Mouse (Mus musculus) kidney, adult 11 months (tissue): Measurements from ENCODE around the gene Lrrc17.

Source experiments
- DNase-seq: peaks from one replicate; pipeline ENCODE4 v3.0.0; 2022

Lrrc17 gene

DNA sequence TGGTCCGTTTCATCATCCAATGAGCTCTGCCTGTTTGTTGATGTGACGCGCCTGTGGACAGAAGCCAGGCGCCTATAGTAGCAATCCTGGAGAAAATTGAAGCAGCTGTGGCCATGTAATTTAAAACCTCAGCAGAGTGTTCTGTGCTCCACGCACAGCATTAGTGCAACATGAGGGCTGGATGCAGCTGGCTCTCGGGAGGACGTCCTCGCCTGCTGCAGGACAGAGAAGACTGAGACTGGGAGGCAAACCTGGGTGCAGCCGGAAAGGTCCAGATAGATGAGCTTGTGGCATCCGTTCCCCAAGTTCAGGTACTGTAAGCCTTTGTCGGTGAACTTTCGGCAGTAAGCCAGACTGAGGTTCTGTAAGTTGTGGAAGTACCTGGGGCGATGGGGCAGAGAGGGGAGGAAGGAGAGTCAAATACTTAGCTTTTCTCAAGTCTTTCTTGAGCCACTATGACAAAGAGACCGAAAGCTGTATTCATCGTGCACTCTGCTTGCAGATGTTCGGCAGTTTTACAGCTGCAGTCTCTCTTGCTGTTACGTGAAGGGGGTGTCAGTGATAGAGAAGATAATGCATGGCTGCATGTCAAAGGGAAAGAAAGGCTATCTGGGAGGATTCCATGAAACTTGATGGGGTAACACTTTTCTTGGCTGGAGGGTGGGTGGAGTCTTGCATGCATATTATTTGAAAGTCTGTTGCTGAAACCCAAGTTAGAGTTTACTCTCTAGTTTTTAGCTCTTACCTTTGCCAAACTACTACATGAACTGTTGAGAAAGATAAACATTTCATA is at the start of gene Lrrc17:
Lrrc17 (plus strand) TSS at position 151 of the 793 bp plus-strand sequence.
- no peak for DNase-seq

DNA sequence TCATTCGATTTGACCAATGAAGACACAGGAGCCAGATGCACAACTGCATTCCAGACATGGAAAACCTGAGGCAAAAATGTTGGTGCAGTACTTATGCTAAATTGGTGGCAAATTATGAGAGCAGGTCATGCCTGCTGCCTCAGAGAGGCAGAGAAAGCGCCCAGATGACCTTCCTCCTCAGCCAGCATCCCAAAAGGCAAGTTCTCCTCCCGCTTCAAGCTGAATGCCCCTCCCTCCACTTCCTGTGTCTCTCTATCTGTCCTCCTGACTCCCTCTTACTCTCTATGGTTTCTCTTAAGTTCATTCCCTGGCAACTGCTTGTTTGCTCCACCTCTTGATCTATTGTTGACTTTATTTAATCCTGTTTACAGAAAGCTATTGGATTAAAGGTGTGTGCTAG is 48.6 kb upstream of the Lrrc17 start:
- no peak for DNase-seq

DNA sequence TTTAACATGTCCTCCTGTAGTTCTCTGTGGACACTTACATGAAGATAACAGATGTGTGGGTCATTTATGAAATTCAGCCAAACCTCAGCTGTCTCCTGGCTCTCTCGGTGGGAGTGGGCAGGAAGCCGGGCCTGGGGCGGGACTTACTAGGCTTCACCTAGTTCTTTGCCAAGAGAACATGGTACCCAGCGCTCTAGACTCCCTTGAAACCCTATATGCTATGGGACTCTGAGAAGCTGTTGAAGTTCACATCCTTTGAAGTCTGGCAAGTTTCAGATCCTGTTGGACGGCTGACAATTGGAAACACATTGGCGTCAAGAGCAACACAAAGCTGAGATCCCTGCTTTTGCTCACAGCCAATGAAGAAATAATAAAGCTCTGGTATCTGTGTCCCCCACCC is 47.0 kb upstream of the Lrrc17 start:
- no peak for DNase-seq

DNA sequence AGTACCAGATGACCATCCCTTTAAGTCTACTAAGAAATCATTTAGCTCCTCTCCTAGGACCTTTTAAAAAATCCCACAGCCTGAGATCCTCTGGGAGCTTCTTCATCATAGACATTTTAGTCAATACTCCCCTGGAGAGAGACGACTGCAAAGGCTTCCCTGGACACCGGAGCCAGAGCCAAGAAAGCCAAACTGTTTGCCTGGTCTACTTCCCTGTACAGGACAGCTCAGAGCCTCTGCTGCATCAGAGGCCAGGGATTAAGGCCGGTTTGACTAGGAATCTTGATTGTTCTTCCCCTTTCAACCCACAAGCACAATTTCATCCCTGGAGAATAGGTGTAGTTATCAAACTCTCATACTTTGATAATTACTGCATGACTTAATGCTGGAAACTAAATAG is 46.5 kb upstream of the Lrrc17 start:
- no peak for DNase-seq

DNA sequence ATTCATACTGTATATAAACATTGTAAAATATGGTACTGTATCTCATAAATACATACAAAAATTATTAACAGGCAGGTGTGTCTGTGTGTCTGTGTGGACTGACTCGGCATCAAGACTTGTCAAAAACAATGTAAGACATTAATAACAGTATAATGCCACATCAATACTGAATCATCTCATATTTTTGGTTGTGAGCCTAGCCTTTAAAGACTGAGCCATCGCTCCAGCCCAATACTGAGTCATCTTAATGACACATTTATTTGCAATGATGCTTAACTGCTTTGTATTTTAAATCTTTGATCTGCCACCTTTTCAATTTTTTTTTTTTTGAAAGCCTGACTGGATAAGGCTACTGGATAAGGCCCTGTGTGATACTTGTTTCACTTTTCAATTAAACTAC is 44.9 kb upstream of the Lrrc17 start:
- DNase-seq, result no peak

DNA sequence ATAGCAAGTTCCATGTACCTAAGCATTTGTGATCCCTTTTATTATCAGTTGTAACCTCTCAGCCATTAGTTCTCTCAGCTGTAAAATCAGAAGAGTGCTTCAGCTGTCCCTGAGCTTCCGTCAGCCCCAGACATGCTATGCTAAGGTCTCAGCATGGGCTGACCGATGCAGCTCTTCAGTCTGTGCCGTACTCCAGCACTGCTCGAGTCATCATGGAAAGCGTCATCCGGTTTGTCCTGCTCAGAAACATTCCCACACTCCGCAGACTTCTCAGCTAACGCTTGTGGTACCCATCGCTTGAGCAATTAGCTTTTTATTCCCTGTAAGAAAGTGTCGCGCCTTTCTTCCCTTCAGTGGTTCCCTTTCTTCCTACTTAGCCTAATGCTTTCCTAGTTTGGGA is 44.4 kb upstream of the Lrrc17 start:
- DNase-seq, result no peak

DNA sequence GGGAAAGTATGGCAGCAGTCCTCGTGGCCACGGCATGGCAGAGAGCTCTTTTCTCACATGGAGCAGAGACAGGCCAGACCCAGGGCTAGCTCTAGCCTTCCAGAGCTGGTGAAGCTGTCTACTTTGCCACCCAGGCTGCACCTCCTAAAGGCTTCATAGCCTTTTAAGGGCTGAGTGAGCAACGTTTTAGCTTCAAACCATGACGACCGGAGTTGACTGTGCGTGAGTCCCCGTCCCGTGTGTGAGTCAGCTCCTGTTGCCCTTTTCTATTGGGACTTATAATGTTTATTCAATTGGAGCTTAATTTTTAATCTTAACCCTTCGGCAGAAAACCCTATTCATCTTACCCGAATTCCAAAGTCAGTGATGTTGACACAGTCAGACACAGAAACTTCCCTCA is 43.2 kb upstream of the Lrrc17 start:
- DNase-seq, result no peak

DNA sequence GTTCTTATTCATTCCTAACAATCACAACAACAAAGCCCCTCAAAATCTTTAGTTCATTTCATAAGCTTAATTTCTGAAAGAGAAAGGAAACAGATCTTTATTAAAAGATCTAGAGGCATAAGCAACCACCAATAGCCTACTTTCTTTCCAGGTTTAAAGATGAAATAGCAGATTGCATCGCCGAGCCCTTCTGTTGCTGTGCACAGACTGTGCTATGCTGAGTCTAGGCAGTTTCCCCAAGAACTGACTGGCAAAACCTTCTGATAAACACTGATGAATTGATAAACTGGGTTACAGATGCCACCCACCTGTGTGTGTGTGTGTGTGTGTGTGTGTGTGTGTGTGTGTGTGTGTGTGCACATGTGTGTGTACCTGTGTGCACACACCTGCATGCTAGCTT is 42.4 kb upstream of the Lrrc17 start:
- DNase-seq, result no peak

DNA sequence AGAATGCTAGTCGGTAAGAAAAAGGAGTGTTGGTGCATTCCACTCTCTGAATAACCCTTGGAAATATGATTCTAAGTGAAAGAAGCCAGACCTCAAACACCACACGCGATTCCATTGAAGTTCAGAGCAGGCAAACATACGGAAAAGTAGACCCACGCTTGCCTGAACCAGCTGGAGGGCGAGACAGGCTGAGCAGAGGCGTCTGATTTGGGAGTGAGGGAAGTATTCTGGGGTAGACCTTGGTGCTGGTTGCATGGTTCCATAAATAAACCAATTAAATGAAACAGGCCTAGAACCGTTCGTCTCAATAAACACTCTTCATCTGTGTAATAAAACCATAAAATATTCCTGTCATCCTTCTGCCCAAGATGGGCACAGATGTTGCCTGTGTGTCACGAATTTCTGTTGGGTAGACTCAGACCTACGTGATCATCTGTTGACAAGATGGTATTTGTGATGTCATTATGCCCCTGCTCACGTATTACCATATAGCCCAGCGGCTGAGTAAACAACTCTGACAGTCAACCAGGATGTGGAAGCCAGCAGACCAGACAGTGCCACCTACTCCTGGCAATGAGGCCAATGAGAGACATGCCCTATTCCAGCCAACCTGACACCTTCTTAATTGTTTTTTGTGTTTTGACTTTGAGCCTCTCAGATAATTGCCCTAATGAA is 40.3 kb upstream of the Lrrc17 start:
- no peak for DNase-seq

DNA sequence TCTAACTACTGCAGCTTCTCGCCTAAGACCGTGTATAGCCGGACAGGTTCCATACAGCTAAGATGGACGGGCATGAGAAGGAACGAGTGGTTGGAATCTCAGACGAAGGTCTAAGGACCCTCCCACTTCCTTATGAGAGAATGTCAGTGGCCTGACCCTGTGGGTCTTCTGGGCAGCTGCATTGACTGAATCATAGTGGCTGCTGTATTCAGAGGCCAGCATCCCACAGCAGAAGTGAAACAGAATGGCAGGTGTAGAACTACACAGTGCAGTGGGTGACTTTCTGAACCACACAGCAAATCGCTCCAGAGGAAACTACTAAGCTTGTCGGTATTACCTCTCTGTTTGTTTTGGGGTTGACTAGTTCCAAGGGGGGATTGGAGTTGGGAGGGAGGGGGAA is 38.2 kb upstream of the Lrrc17 start:
- no peak for DNase-seq

DNA sequence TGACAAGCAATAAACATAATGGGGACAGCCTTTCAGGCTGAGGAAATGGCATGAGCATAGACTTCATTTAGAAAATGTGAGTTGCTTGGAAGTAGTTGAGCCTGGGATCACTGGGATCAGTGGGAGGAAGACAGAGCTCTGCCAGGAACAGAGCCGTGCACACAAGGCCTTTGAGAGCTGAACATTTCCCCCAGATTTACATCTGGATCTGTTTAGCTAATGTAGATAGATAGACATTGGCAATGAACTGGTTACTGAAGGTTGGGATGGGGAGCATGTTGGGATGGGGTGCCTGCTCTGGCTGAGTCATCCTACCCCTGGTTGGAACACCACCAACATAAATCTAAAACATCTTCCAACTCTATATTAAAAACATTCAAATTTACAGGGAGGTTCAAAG is 36.5 kb upstream of the Lrrc17 start:
- no peak for DNase-seq

DNA sequence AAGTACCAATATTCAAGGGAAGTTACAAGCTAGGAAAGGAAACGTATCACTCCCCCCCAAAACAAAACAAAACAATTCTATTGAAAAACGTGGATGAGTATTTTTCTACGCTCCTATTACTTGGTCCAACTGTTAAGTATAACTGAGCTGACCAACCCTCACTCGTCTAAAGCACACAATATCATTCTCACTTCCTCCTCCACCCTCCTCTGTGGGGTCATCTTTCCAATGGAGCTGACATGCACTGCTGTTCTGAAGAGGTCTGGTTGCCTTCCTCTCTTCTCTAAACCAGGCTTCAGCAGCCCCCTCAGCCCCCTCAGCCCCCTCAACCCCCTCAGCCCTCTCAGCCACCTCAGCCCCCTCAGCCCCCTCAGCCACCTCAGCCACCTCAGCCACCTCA is 33.6 kb upstream of the Lrrc17 start:
- DNase-seq, result no peak

DNA sequence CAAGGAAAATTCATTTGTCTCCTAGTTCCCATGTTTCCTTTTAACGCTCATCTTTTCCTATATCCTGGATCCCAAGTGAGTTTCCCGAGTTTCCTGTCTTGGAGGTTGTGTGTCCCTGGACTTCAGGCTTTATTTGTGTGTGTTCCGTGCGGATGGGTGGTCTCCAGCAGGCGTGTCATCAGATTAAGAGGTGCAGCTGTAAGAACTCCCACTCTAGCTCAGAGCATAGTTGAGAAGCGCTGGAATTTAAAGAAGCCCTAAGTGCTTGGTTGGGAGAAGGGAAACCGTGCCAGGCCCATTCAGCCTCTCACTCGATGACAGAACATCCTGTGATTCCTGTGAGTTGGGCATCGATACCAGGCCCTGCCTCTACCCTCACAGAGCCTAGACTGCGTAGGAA is 30.0 kb upstream of the Lrrc17 start:
- DNase-seq, result no peak

DNA sequence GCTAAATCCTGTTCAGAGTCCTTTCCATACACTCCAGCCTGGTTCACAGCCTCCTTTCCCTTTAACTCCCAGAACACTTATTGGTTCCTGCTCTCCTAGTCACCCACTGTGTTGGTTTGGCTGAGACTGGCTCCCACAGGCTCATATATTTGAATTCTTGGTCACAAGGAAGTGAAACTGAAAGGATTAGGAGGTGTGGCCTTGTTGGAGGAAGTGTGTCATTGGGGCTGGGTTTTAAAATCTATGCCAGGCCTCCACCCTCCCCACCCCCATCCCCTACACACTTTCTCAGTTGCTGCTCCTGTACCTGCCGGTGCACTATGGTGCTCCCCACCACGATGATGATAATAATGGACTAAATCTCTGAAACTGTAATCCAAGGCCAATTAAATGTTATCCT is 25.8 kb upstream of the Lrrc17 start:
- DNase-seq, result no peak

DNA sequence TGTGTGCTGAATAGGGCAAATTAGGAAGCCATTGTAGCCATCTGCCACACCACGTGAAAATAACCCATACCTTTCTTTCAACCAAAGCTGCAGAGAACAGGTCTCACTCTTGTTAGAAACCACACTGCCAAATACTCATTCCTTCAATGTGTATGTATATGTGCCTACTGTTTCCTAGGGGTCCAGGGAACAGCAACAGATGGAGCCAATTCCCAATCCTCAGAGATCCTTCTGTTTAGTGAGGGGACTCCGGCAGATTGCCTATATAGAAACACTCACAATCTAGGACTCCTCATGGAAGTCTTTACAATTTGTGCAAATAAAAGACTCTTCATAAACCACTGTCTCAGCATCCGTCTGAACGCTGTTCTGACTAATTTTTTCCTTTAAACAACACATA is 25.2 kb upstream of the Lrrc17 start:
- no peak for DNase-seq

DNA sequence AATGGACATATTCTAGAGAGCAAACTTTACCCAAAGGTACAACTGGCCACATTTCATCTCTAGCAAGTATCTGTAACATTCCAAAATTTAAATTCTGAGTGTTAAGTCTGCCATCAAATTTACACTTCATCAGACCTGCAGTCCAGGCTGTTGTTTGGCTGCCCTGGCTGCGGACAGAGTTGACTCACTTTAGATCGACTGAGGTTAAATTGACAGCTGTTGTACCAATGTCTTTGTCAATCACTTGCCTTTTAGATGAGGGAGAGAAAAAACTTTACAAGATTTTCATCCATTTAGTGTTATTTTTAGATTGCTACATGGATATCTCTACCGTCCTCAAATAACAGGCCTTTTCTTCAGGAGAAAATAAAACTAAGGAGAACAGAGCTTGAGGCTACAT is 24.2 kb upstream of the Lrrc17 start:
- DNase-seq, result no peak

DNA sequence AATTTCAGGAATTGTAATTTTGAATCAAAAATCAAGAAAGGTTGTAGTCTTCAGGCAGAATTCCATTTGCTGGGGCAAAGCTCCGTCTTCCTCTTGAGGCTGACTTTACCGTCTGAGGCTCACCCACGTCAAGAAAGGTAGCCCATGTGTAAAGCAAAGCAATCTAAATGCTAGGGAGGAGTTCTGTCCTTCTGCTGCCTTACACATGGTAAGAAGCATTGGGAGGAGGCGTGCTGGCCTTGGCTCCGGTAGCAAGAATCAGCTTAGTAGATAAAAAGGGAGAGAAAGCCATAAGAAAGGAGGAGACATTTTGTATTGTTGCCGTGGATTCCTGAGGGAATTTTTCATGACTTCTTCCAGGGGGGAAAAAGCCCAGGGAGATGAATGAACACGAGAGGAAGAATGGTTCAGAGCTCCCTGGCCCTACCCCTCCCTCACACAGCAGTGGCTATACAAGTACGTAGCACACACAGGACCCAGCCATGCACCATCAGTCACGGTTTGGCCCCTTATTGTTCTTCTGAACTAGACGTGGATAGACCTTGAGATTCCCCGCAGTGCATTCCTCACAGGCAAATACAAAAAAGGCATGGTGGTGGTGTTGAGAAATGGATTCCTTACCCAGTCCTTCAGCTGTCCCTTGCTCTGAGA is 16.4 kb upstream of the Lrrc17 start:
- DNase-seq, result no peak

DNA sequence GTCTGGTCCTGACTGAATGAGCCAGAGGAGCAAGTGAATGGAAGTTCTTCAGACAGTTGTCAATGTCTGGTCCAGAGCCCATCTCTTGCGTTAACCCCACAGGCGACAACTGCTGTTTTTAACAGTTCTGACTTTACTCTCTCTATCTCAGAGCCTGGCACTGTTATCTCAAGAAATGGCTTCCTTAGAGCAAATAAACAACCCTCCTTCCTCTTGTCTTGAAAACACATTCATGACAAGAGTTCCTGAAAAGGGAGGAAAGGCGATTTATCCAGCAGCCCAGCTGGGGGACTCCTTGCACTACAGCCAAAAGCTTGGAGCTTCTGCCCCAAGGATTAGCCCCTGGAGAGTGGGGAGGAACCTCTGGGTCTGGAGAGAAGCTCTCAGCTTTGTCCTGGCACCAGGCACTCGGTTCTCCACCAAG is 15.9 kb upstream of the Lrrc17 start:
- DNase-seq, result no peak

DNA sequence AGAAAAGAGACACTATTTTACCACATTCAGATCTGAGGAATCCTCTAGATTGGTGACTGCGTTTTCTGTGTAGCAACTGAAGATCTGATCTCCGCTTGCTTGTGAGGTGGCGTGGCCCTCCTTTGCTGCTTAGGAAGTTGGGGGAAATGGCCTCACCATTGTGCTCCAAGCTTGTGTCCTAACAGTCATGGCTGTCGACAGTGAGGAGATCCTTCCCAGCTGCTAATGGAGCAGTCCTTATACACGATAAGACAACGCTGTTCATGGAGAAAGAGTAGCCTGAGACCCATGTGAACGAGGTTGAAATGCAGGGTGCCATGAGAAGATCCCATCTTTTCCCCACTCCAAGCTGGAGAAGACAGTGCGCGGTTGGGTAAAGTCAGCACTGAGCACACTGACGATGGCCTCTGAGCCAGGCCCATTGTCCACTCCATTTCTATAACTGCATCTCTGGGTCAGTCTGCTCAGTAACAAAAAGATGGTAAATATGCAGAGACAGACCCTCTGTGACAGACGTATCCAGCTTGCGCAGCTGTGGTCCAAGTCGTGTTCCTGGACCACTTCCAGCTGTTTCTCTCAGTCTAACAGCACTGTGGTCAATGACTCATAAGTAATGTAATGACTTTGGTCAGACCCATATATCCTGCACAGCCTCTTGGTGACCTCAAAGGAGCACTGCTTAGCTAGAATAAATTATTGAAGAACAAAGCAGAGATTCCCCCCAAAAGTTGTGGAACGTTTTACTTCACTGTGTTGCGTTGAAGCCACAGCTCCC is 15.1 kb upstream of the Lrrc17 start:
- DNase-seq, result no peak

DNA sequence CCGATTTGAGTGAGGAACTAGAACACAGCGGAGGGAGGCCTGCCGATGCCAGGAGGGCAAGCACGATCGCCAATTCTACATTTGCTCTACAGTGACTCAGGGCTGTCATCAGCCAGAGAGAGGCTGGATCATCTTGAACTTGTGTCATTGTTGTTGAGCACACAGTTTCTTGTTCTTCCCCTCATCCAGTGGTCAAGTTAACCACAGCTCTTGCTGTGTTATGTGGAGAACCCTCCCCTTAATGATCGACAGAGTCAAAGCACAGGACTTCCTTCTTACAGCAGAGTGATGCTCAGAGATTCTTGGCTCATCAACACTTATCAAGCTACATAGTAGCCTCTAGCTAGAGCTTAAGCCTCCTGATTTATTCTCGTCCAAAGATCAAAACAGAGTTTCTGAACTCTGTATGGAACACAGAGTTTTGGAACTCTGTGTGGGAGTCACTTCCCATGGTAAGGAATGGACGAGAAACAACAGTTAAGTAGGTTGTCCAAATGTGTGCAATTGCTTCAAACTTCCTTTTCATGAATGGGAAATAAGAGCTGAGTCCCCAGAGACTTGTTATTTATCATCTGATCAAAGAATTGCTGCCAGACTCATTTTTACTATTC is 14.1 kb upstream of the Lrrc17 start:
- no peak for DNase-seq

DNA sequence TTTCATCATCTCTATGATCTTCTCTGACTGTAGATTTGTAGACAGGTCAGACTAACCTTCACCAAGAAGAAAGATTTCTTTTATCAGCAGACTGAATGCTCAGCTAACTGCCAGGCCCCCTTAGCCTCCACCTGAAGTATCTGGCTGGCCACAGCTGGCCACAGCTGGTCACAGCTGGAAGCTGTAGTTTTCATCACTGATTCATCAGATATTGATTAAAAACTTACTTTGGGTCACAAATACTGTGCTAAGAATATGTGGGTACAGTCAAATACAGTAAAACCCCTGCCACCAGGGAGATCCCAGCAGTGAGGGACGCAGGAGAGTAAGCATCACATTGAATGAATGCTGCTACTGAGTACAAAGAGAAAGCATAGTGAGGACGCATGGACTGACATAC is 11.2 kb upstream of the Lrrc17 start:
- DNase-seq, result no peak

DNA sequence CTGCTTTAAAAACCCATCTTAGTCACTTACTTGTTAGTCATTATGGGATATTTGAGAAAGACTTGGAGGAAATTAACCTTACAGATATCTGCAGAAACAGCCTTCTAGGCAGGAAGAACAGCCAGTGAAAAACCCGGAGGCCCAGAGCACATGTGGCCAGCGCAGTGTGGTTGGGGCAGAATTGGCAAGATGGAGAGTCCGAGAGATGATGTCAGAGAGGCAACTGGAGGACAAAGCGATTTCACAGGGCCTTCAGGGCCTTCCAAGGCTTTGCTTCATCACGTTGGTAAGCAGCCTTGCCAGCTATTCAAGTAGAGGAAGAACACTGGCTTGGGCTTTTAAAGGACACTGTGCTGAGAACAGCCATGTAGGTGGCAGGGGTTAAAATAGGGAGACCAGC is 10.4 kb upstream of the Lrrc17 start:
- DNase-seq, result no peak

DNA sequence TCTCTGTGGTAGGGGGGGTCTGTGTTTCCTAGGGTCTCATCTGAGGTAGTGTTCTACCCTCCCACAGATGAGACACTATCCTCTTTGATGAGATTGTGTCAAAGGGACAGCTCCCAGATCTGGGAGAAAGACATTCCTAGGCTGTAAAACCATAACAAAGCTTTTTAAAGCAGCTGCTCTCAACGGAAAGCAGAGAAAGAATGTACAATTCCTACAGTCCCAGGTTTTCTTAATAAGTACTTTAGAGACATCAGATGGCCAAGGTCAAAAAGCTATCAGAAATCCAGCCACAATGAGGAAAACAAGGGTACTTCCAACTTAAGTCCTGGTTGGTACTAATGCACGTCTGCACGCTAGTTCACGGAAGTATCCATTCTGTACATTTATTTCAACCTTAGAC is 1.1 kb upstream of the Lrrc17 start:
- no peak for DNase-seq
